In the genomic region with DNA sequence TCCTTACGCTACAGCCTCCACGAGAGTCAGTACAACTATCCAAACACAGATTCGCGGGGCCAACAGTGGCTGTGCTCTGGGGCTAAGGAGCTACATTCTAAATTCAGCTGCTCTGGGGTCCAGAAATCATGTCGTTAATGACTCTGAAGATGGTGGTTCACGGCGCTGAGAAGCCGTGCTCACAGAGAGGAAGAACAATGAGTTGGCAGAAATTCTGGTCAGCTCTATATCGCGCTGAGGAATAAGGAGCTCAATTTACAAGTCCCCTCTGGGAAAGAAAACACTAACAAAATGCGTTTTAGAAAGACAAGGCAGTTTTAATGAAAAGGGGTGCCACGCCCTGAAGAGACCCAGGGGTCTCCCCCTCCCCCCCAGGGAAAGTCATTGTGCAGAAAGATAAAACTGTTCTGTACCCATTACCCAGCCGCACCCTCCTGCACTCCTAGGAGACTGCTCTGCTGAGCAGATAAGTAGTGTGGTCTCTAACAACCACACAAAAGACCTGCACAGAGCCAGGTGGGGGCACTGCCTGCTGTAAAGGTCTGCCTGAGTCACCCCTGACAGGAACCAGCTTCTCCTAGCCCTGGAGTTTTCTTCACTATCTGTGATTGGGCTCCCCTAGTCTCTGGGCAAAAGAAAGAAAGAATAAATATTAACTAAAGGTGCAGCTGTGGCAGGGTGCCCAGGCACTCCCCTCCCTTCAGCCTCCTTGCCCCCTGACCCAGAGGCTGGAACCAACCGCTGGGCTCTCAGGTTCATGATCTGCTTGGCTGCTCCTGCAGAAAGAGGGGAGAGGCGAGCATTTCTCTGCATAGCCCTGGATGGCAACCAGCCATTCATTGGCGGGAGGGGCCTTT, we compare ENCODE assay signal across 9 mouse cellular contexts. TPM values are rescaled to one million over a fixed set of nuclear protein-coding genes. Genes with fewer than 3 reads are reported as not detected.
A peak's percentile ranks its signal among the peaks of the same experiment; 100 is the strongest.
DNase-seq lines count a peak whose midpoint lies in the region; ATAC-seq and TF ChIP-seq lines count a peak whose summit lies in the region.
"Had no signal": no experiment of that assay in that cellular context is flagged by ENCODE, and none has a peak within 500 bp of the region (broad histone marks: within the 10 kb centered on the region; RNA-seq: fewer than 3 reads in every experiment).

No protein-coding gene starts in this region.

- DNase-seq in heart, postnatal 25 days (ENCODE audit: low spot score), result no peak
- DNase-seq in liver, adult 2 months (ENCODE audit: extremely low read depth, low read depth, low spot score), result peak; percentile 80
- peak; percentile 61 to 62 for DNase-seq in spleen, postnatal 10 days (ENCODE audit: low spot score in 2 of 2)
- DNase-seq in cerebellum, postnatal 10 days, result no peak
- DNase-seq in cerebellum, adult 2 months, result no peak

- H3K79me2 ChIP-seq in liver, adult 2 months (ENCODE audit: control insufficient read depth, insufficient read depth, low read length), result no peaks in the 10 kb centered on the region

- peaks cover 27% of the 10 kb centered on the region for H3K4me1 ChIP-seq in heart, embryonic 12.5 days (replicated peaks)
- H3K4me1 ChIP-seq in embryonic facial prominence, embryonic 12.5 days, result peaks cover 10% of the 10 kb centered on the region; the same call in 1 of the 2 replicates
- H3K4me1 ChIP-seq in liver, adult 2 months (ENCODE audit: control insufficient read depth, insufficient read depth, low read length), result peaks cover 14% of the 10 kb centered on the region
- peaks cover 2% of the 10 kb centered on the region; the same call in 1 of the 2 replicates for H3K4me1 ChIP-seq in forebrain, embryonic 16.5 days (replicated peaks; ENCODE audit: control insufficient read depth, insufficient read depth, low read length)
- no peaks in the 10 kb centered on the region; the same call in 1 of the 2 replicates for H3K4me1 ChIP-seq in cerebellum, adult 2 months (ENCODE audit: control insufficient read depth, insufficient read depth, low read length)

- 65% methylated on average over 16 of the region's 16 CpGs for WGBS in heart, embryonic 12.5 days
- WGBS in embryonic facial prominence, embryonic 12.5 days, result 61% methylated on average over 16 of the region's 16 CpGs
- 48% methylated on average over 16 of the region's 16 CpGs for WGBS in liver, adult 2 months
- 44% methylated on average over 16 of the region's 16 CpGs for WGBS in forebrain, embryonic 16.5 days
- WGBS in cerebellum, adult 2 months, result 65% methylated on average over 16 of the region's 16 CpGs

- H3K9ac ChIP-seq in heart, embryonic 12.5 days, result no peak overlapping the region
- no peak overlapping the region for H3K9ac ChIP-seq in embryonic facial prominence, embryonic 12.5 days
- H3K9ac ChIP-seq in liver, adult 2 months (ENCODE audit: low read depth, low read length), result no peak overlapping the region
- no peak overlapping the region for H3K9ac ChIP-seq in forebrain, embryonic 16.5 days (replicated peaks; ENCODE audit: low read depth, low read length)

- intact Hi-C loops in heart, postnatal 25 days (cut with DNase I), result no loop called here

- TF ChIP-seq POLR2A in liver, adult 2 months (IDR thresholded peaks at IDR 0.05; ENCODE audit: extremely low read depth, insufficient read depth, low read length), result no peak
- TF ChIP-seq POLR2A in cerebellum, adult 2 months (IDR thresholded peaks at IDR 0.05; ENCODE audit: borderline replicate concordance, insufficient read depth, low read length), result no peak

- H3K27ac ChIP-seq in heart, embryonic 12.5 days (ENCODE audit: poor library complexity, severe bottlenecking), result 0 out of 2 replicates have a peak overlapping the region, but pooled peaks have one; percentile 18
- peak overlapping the region; percentile 36; the same call in 1 of the 2 replicates for H3K27ac ChIP-seq in embryonic facial prominence, embryonic 12.5 days
- peak overlapping the region; percentile 49 for H3K27ac ChIP-seq in liver, adult 2 months (replicated peaks; ENCODE audit: insufficient read depth, low read depth, low read length)
- no peak overlapping the region for H3K27ac ChIP-seq in forebrain, embryonic 16.5 days (ENCODE audit: low read length)
- H3K27ac ChIP-seq in cerebellum, adult 2 months (ENCODE audit: insufficient read depth, low read length), result no peak overlapping the region

- H3K36me3 ChIP-seq in heart, embryonic 12.5 days, result no peaks in the 10 kb centered on the region
- no peaks in the 10 kb centered on the region for H3K36me3 ChIP-seq in embryonic facial prominence, embryonic 12.5 days
- no peaks in the 10 kb centered on the region for H3K36me3 ChIP-seq in liver, adult 2 months (ENCODE audit: control insufficient read depth, insufficient read depth, low read length)
- H3K36me3 ChIP-seq in forebrain, embryonic 16.5 days (ENCODE audit: control insufficient read depth, insufficient read depth), result no peaks in the 10 kb centered on the region

- no peaks in the 10 kb centered on the region for H3K9me3 ChIP-seq in heart, embryonic 12.5 days (replicated peaks)
- no peaks in the 10 kb centered on the region for H3K9me3 ChIP-seq in embryonic facial prominence, embryonic 12.5 days
- H3K9me3 ChIP-seq in forebrain, embryonic 16.5 days (ENCODE audit: control insufficient read depth, low read length), result no peaks in the 10 kb centered on the region

- no peak for TF ChIP-seq CTCF in liver, adult 2 months (IDR thresholded peaks at IDR 0.05; ENCODE audit: low read depth, low read length)
- no peak for TF ChIP-seq CTCF in cerebellum, adult 2 months (IDR thresholded peaks at IDR 0.05; ENCODE audit: borderline replicate concordance, insufficient read depth, low read depth, low read length)

- H3K4me3 ChIP-seq in heart, embryonic 12.5 days, result no peak overlapping the region
- no peak overlapping the region for H3K4me3 ChIP-seq in embryonic facial prominence, embryonic 12.5 days
- no peak overlapping the region for H3K4me3 ChIP-seq in liver, adult 2 months (ENCODE audit: insufficient read depth, low read depth, low read length)
- no peak overlapping the region for H3K4me3 ChIP-seq in forebrain, embryonic 16.5 days (replicated peaks; ENCODE audit: low read length)
- H3K4me3 ChIP-seq in cerebellum, adult 2 months (replicated peaks; ENCODE audit: insufficient read depth, low read depth, low read length), result no peak overlapping the region

- no peaks in the 10 kb centered on the region for H3K27me3 ChIP-seq in heart, embryonic 12.5 days (replicated peaks)
- H3K27me3 ChIP-seq in embryonic facial prominence, embryonic 12.5 days, result no peaks in the 10 kb centered on the region
- H3K27me3 ChIP-seq in liver, adult 2 months (ENCODE audit: control insufficient read depth, insufficient read depth, low read length), result no peaks in the 10 kb centered on the region
- no peaks in the 10 kb centered on the region for H3K27me3 ChIP-seq in forebrain, embryonic 16.5 days (replicated peaks; ENCODE audit: control insufficient read depth, insufficient read depth, low read length)
- H3K27me3 ChIP-seq in cerebellum, adult 2 months (ENCODE audit: control insufficient read depth, insufficient read depth, low read length), result no peaks in the 10 kb centered on the region
- H3K27me3 ChIP-seq: CH12.LX had no signal

- ATAC-seq in heart, embryonic 12.5 days (ENCODE audit: insufficient number of reproducible peaks, low FRiP score), result peak; percentile 87
- ATAC-seq in embryonic facial prominence, embryonic 12.5 days (ENCODE audit: insufficient number of reproducible peaks, insufficient read depth, low FRiP score, low TSS enrichment), result no peak
- no peak for ATAC-seq in forebrain, embryonic 16.5 days

- no peak overlapping the region; the same call in 1 of the 2 replicates for H3K4me2 ChIP-seq in heart, embryonic 12.5 days
- no peak overlapping the region for H3K4me2 ChIP-seq in embryonic facial prominence, embryonic 12.5 days (replicated peaks)
- no peak overlapping the region for H3K4me2 ChIP-seq in forebrain, embryonic 16.5 days (ENCODE audit: low read length)

RNA-seq across cellular contexts. Expression of gene Ina, which starts 26.0 kb away (rescaled TPM):
- polyA plus RNA-seq in heart, embryonic 12.5 days (2016; fragmentation: Nextera tagmentation; extraction: Ambion mirVana), result 0.24 and 0.86 TPM in 2 replicates
- total RNA-seq in heart, postnatal 25 days (2021), result not detected
- polyA plus RNA-seq in embryonic facial prominence, embryonic 12.5 days (2016; fragmentation: Nextera tagmentation; extraction: Ambion mirVana), result 39.4 and 50.5 TPM in 2 replicates
- total RNA-seq in liver, adult 2 months (2014; rRNA removed), result under 0.01 TPM in 1 of 2 replicates, not detected in the other
- not detected in 2 replicates for polyA plus RNA-seq in liver, adult 2 months (2012; rRNA removed)
- 272 and 295 TPM in 2 replicates for polyA plus RNA-seq in forebrain, embryonic 16.5 days (2015; fragmentation: Nextera tagmentation; extraction: Ambion mirVana)
- polyA plus RNA-seq in cerebellum, adult 2 months (2012; rRNA removed), result 214 and 232 TPM in 2 replicates
- total RNA-seq: CH12.LX had no signal

RNA-seq across cellular contexts. Expression of gene Nt5c2, which starts 26.5 kb away (rescaled TPM):
- polyA plus RNA-seq in heart, embryonic 12.5 days (2016; fragmentation: Nextera tagmentation; extraction: Ambion mirVana), result 108 and 111 TPM in 2 replicates
- 10 to 100 TPM; 65.0 to 71.7 TPM for total RNA-seq in heart, postnatal 25 days (2021)
- polyA plus RNA-seq in embryonic facial prominence, embryonic 12.5 days (2016; fragmentation: Nextera tagmentation; extraction: Ambion mirVana), result 75.2 and 76.1 TPM in 2 replicates
- total RNA-seq in liver, adult 2 months (2014; rRNA removed), result 12.6 and 14.8 TPM in 2 replicates
- 7.4 and 7.5 TPM in 2 replicates for polyA plus RNA-seq in liver, adult 2 months (2012; rRNA removed)
- 76.8 and 81.4 TPM in 2 replicates for polyA plus RNA-seq in forebrain, embryonic 16.5 days (2015; fragmentation: Nextera tagmentation; extraction: Ambion mirVana)
- 48.9 and 49.3 TPM in 2 replicates for polyA plus RNA-seq in cerebellum, adult 2 months (2012; rRNA removed)

Comparison
In these comparisons a context has a peak if more than half of its experiments do, and no peak if none do; other contexts are left out.
1. H3K27ac ChIP-seq: peak in heart, embryonic 12.5 days (single experiment), embryonic facial prominence, embryonic 12.5 days (single experiment) and liver, adult 2 months (single experiment); none in forebrain, embryonic 16.5 days (single experiment) and cerebellum, adult 2 months (single experiment).
2. DNase-seq: peak in liver, adult 2 months (single experiment) and spleen, postnatal 10 days (2 of 2); none in heart, postnatal 25 days (single experiment), cerebellum, postnatal 10 days (0 of 2) and cerebellum, adult 2 months (0 of 2).
3. RNA of gene Ina, which starts 26.0 kb away (polyA plus RNA-seq): 272 to 295 TPM in forebrain, embryonic 16.5 days, 214 to 232 TPM in cerebellum, adult 2 months and 39.4 to 50.5 TPM in embryonic facial prominence, embryonic 12.5 days; 0.24 to 0.86 TPM in heart, embryonic 12.5 days and not detected in liver, adult 2 months; every median in the first group is over 10 times any median in the second.